Mouse (Mus musculus): Measurements from ENCODE around the gene Flna. TPM values are rescaled to one million over a fixed set of nuclear protein-coding genes. Genes with fewer than 3 reads are reported as not detected.
A peak's percentile ranks its signal among the peaks of the same experiment; 100 is the strongest.
"Not testable (repeated sequence)": the region's sequence is repeated elsewhere in the genome, so short reads cannot be mapped to it uniquely, and the experiment has no call there.

The Flna gene
- total RNA-seq, 2 experiments from 2014 or later, result 133 to 154 TPM

GRCm38 (mm10) chrX:74248651-74249050 lies 969 bp downstream of the Flna start:
- peak; percentile 34 to 54 for DNase-seq (ENCODE audit: low spot score in 2 of 2)

GRCm38 (mm10) chrX:74246693-74247092 lies 2.9 kb downstream of the Flna start:
- DNase-seq (ENCODE audit: low spot score in 2 of 2), result peak in 1 of 2 experiments; percentile 23

- peak; percentile 76 to 90 for DNase-seq (ENCODE audit: low spot score in 2 of 2)
These were observed 3.4 kb downstream of the Flna start for GRCm38 (mm10) chrX:74246213-74246681.

GRCm38 (mm10) chrX:74245687-74246086 lies 3.9 kb downstream of the Flna start:
- DNase-seq (ENCODE audit: low spot score in 2 of 2), result peak; percentile 50 to 55

GRCm38 (mm10) chrX:74245107-74245506 lies 4.5 kb downstream of the Flna start:
- no peak for DNase-seq (ENCODE audit: low spot score in 2 of 2)

GRCm38 (mm10) chrX:74244614-74245083 lies 5.0 kb downstream of the Flna start:
- DNase-seq (ENCODE audit: low spot score in 2 of 2), result peak in 1 of 2 experiments; percentile 22

- DNase-seq (ENCODE audit: low spot score in 2 of 2), result no peak
These were observed 5.8 kb downstream of the Flna start for GRCm38 (mm10) chrX:74243807-74244206.

- no peak for DNase-seq (ENCODE audit: low spot score in 2 of 2)
These were observed 6.2 kb downstream of the Flna start for GRCm38 (mm10) chrX:74243396-74243795.

GRCm38 (mm10) chrX:74240332-74240731 lies 9.3 kb downstream of the Flna start:
- no peak for DNase-seq (ENCODE audit: low spot score in 2 of 2)

- no peak for DNase-seq (ENCODE audit: low spot score in 2 of 2)
These were observed 16.4 kb downstream of the Flna start for GRCm38 (mm10) chrX:74233196-74233595.

GRCm38 (mm10) chrX:74230038-74230437 lies 19.6 kb downstream of the Flna start:
- DNase-seq (ENCODE audit: low spot score in 2 of 2), result no peak

- DNase-seq (ENCODE audit: low spot score in 2 of 2), result not testable (repeated sequence)
These were observed 29.5 kb downstream of the Flna start for GRCm38 (mm10) chrX:74220099-74220498.

GRCm38 (mm10) chrX:74219449-74219848 lies 30.2 kb downstream of the Flna start:
- no peak for DNase-seq (ENCODE audit: low spot score in 2 of 2)

GRCm38 (mm10) chrX:74218496-74218895 lies 31.1 kb downstream of the Flna start:
- no peak for DNase-seq (ENCODE audit: low spot score in 2 of 2)

- DNase-seq (ENCODE audit: low spot score in 2 of 2), result no peak
These were observed 46.1 kb downstream of the Flna start for GRCm38 (mm10) chrX:74203556-74203955.

GRCm38 (mm10) chrX:74176959-74177358 lies 72.7 kb downstream of the Flna start, which contains the start of gene Tktl1:
Gene Tktl1 (plus strand): TSS chrX:74177259.
- no peak for DNase-seq (ENCODE audit: low spot score in 2 of 2)

Small RNA genes lying within 50 kb of the gene (microRNA-seq; reads per million reads assigned to microRNA genes)
- 0 to 0.45 reads per million in 2 experiments for gene Mir7091

Other genes starting within 250 kb of the Flna start
- 10 to 100 TPM; 47.6 to 56.5 TPM for gene Irak1, start 225.9 kb downstream of the Flna start, total RNA-seq (2021)
- not detected for gene Opn1mw, start 122.4 kb downstream of the Flna start, total RNA-seq (2021)
- gene Mecp2, start 114.5 kb downstream of the Flna start, total RNA-seq (2021), result 10 to 100 TPM; 75.0 to 77.6 TPM
- not detected for gene Tex28, start 82.0 kb downstream of the Flna start, total RNA-seq (2021)
- gene Tktl1, start 72.6 kb downstream of the Flna start, total RNA-seq (2021), result not detected
- 10 to 100 TPM; 37.9 to 39.3 TPM for gene Emd, start 4.9 kb upstream of the Flna start, total RNA-seq (2021)
- gene Rpl10, start 21.0 kb upstream of the Flna start, total RNA-seq (2021), result 100 to 1,000 TPM; 156 to 173 TPM
- gene Taz, start 32.1 kb upstream of the Flna start, total RNA-seq (2021), result 10 to 100 TPM; 47.9 to 67.4 TPM
- 1 to 10 TPM; 2.0 to 2.2 TPM for gene Dnase1l1, start 32.5 kb upstream of the Flna start, total RNA-seq (2021)
- 100 to 1,000 TPM; 302 to 318 TPM for gene Atp6ap1, start 47.3 kb upstream of the Flna start, total RNA-seq (2021)
- gene Gdi1, start 55.2 kb upstream of the Flna start, total RNA-seq (2021), result 100 to 1,000 TPM; 656 to 707 TPM
- 10 to 100 TPM; 36.5 to 44.4 TPM for gene Fam50a, start 63.2 kb upstream of the Flna start, total RNA-seq (2021)
- 10 to 100 TPM; 41.8 to 42.3 TPM for gene Plxna3, start 79.2 kb upstream of the Flna start, total RNA-seq (2021)
- gene Lage3, start 103.8 kb upstream of the Flna start, total RNA-seq (2021), result 10 to 100 TPM; 32.6 to 35.7 TPM
- gene Ubl4a, start 123.4 kb upstream of the Flna start, total RNA-seq (2021), result 10 to 100 TPM; 57.5 to 59.6 TPM
- 1 to 10 TPM; 1.8 to 2.0 TPM for gene Slc10a3, start 123.5 kb upstream of the Flna start, total RNA-seq (2021)
- gene Fam3a, start 143.5 kb upstream of the Flna start, total RNA-seq (2021), result 10 to 100 TPM; 16.9 to 23.5 TPM
- gene Ikbkg, start 143.5 kb upstream of the Flna start, total RNA-seq (2021), result 10 to 100 TPM; 45.3 to 47.5 TPM
- gene G6pdx, start 179.4 kb upstream of the Flna start, total RNA-seq (2021), result 10 to 100 TPM; 28.4 to 30.5 TPM
- gene Gm6880, start 231.6 kb upstream of the Flna start, total RNA-seq (2021), result not detected

Data from layer of hippocampus, postnatal 14 days (tissue).